Comparison of ENCODE assay signal across 9 mouse cellular contexts in the genomic region with DNA sequence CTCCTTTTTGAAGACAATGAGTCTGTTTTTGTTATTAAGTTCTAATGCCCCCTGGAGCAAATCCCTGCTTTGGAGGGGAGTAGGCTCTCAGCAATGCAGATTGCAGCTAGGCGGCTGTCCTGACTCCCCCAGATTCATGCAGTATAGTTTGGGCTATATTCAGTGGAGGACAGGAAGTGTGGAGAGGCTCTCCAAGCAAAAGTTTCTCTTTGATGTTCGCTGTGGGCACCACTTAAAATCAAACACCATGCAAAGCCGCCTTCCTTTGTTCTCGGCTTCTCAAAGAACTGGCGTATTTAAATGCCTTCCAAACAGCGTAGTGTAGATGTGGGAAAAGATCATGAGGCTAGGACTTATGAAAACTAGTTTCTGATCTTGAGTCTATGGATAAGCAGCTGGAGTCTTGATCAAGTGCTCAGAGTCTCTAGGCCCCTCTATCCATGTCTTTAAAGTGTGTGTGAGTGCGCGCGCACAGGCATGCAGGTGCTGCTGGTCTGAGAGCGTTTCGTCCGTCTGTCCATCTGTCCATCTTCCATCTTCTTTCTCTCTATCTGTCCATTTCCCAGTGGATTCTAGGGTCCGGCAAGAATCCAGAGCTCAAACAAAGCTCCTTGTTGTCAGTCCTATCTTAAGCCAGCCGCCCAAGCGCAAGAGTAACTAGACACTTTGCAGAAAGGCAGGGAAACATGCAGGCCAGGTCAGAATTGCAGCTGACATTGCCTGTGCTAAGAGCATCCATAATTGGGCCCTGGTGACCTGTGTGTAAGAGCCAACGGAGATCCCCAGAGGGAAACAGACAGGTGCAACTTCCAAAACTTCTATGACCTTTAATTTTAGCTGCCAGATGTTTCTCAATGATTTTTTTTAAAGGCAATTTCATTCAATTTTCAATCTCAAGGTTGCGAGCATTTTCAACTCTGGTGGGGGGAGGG.
A peak's percentile ranks its signal among the peaks of the same experiment; 100 is the strongest.
DNase-seq lines count a peak whose midpoint lies in the region; ATAC-seq and TF ChIP-seq lines count a peak whose summit lies in the region.
"Had no signal": no experiment of that assay in that cellular context is flagged by ENCODE, and none has a peak within 500 bp of the region (broad histone marks: within the 10 kb centered on the region; RNA-seq: fewer than 3 reads in every experiment).

No protein-coding gene starts in this region.

- H3K4me2 ChIP-seq in forebrain, embryonic 11.5 days (ENCODE audit: low read depth, low read length, severe bottlenecking): no peak overlapping the region
- no peak overlapping the region for H3K4me2 ChIP-seq in forebrain, embryonic 16.5 days (ENCODE audit: low read length)
- H3K4me2 ChIP-seq in hindbrain, postnatal 0 days (ENCODE audit: low read depth, low read length): no peak overlapping the region
- H3K4me2 ChIP-seq in neural tube, embryonic 14.5 days (ENCODE audit: low read depth, low read length): no peak overlapping the region

- 51% methylated on average over 17 of the region's 17 CpGs for WGBS in forebrain, embryonic 11.5 days
- 51% methylated on average over 17 of the region's 17 CpGs for WGBS in forebrain, embryonic 16.5 days
- WGBS in hindbrain, postnatal 0 days: 54% methylated on average over 17 of the region's 17 CpGs
- WGBS in neural tube, embryonic 14.5 days: 59% methylated on average over 17 of the region's 17 CpGs

- H3K9me3 ChIP-seq in forebrain, embryonic 11.5 days (ENCODE audit: control insufficient read depth, low read length): no peaks in the 10 kb centered on the region
- no peaks in the 10 kb centered on the region for H3K9me3 ChIP-seq in forebrain, embryonic 16.5 days (ENCODE audit: control insufficient read depth, low read length)
- H3K9me3 ChIP-seq in hindbrain, postnatal 0 days (ENCODE audit: low read length): no peaks in the 10 kb centered on the region
- no peaks in the 10 kb centered on the region for H3K9me3 ChIP-seq in neural tube, embryonic 14.5 days (ENCODE audit: control insufficient read depth, low read length)

- H3K27me3 ChIP-seq in forebrain, embryonic 11.5 days (ENCODE audit: control insufficient read depth, insufficient read depth, low read length): no peaks in the 10 kb centered on the region
- H3K27me3 ChIP-seq in forebrain, embryonic 16.5 days (replicated peaks; ENCODE audit: control insufficient read depth, insufficient read depth, low read length): no peaks in the 10 kb centered on the region
- no peaks in the 10 kb centered on the region for H3K27me3 ChIP-seq in hindbrain, postnatal 0 days (ENCODE audit: insufficient read depth, low read length)
- no peaks in the 10 kb centered on the region for H3K27me3 ChIP-seq in neural tube, embryonic 14.5 days (ENCODE audit: control insufficient read depth, insufficient read depth, low read length)

- no peak overlapping the region for H3K9ac ChIP-seq in forebrain, embryonic 11.5 days (ENCODE audit: low read length)
- H3K9ac ChIP-seq in forebrain, embryonic 16.5 days (replicated peaks; ENCODE audit: low read depth, low read length): no peak overlapping the region
- no peak overlapping the region for H3K9ac ChIP-seq in hindbrain, postnatal 0 days (replicated peaks; ENCODE audit: low read length)
- no peak overlapping the region for H3K9ac ChIP-seq in neural tube, embryonic 14.5 days (replicated peaks; ENCODE audit: low read depth, low read length)

- DNase-seq in forebrain, embryonic 11.5 days (ENCODE audit: low spot score): no peak
- DNase-seq in retina, embryonic 14.5 days (ENCODE audit: low spot score): peak; percentile 37
- no peak for DNase-seq in retina, postnatal 1 day
- no peak for DNase-seq in hindbrain, postnatal 0 days (ENCODE audit: low spot score)
- DNase-seq in yolk sac, embryonic 10.5 days (ENCODE audit: low spot score): no peak
- no peak for DNase-seq in urinary bladder, postnatal 4 days (ENCODE audit: low spot score in 2 of 2)

- H3K4me3 ChIP-seq in forebrain, embryonic 11.5 days (ENCODE audit: low read depth, low read length): no peak overlapping the region
- no peak overlapping the region for H3K4me3 ChIP-seq in forebrain, embryonic 16.5 days (replicated peaks; ENCODE audit: low read length)
- H3K4me3 ChIP-seq in hindbrain, postnatal 0 days (ENCODE audit: low read length): no peak overlapping the region
- no peak overlapping the region for H3K4me3 ChIP-seq in neural tube, embryonic 14.5 days (ENCODE audit: low read depth, low read length)

- ATAC-seq in forebrain, embryonic 11.5 days (replicated peaks; ENCODE audit: low FRiP score): peak; percentile 51; the same call in 1 of the 2 replicates
- no peak for ATAC-seq in forebrain, embryonic 16.5 days
- no peak for ATAC-seq in hindbrain, postnatal 0 days
- no peak for ATAC-seq in neural tube, embryonic 14.5 days (ENCODE audit: low read depth)
- ATAC-seq: inflammation-experienced regulatory T-cells, adult 6 months had no signal

- no peaks in the 10 kb centered on the region for H3K36me3 ChIP-seq in forebrain, embryonic 11.5 days (ENCODE audit: control insufficient read depth, insufficient read depth, low read length)
- no peaks in the 10 kb centered on the region for H3K36me3 ChIP-seq in forebrain, embryonic 16.5 days (ENCODE audit: control insufficient read depth, insufficient read depth)
- H3K36me3 ChIP-seq in hindbrain, postnatal 0 days (ENCODE audit: insufficient read depth, low read length): no peaks in the 10 kb centered on the region
- H3K36me3 ChIP-seq in neural tube, embryonic 14.5 days (ENCODE audit: control insufficient read depth, insufficient read depth, low read length): no peaks in the 10 kb centered on the region

- H3K27ac ChIP-seq in forebrain, embryonic 11.5 days (ENCODE audit: low read depth, low read length): no peak overlapping the region
- H3K27ac ChIP-seq in forebrain, embryonic 16.5 days (ENCODE audit: low read length): no peak overlapping the region
- H3K27ac ChIP-seq in hindbrain, postnatal 0 days: no peak overlapping the region
- H3K27ac ChIP-seq in neural tube, embryonic 14.5 days (ENCODE audit: low read depth, low read length): peak overlapping the region; percentile 7; the same call in 1 of the 2 replicates

- TF ChIP-seq CTCF in hindbrain, postnatal 0 days (IDR thresholded peaks at IDR 0.05; ENCODE audit: low read depth): 0 out of 2 replicates have a peak, but pooled peaks have one; percentile 3

- peaks cover 8% of the 10 kb centered on the region; the same call in 1 of the 2 replicates for H3K4me1 ChIP-seq in forebrain, embryonic 11.5 days (replicated peaks; ENCODE audit: control insufficient read depth, insufficient read depth, low read length)
- peaks cover 12% of the 10 kb centered on the region; the same call in 1 of the 2 replicates for H3K4me1 ChIP-seq in forebrain, embryonic 16.5 days (replicated peaks; ENCODE audit: control insufficient read depth, insufficient read depth, low read length)
- H3K4me1 ChIP-seq in hindbrain, postnatal 0 days (ENCODE audit: insufficient read depth, low read length): peaks cover 20% of the 10 kb centered on the region
- H3K4me1 ChIP-seq in neural tube, embryonic 14.5 days (ENCODE audit: control insufficient read depth, insufficient read depth, low read length): peaks cover 14% of the 10 kb centered on the region
